Mouse (Mus musculus) adrenal gland, postnatal 36 days (tissue): ENCODE results near the gene Gm28510. TPM values are rescaled to one million over a fixed set of nuclear protein-coding genes. Genes with fewer than 3 reads are reported as not detected.
"Not testable (repeated sequence)": the region's sequence is repeated elsewhere in the genome, so short reads cannot be mapped to it uniquely, and the experiment has no call there.

Experiments used
- DNase-seq, 2 experiments: peaks; one replicate each; pipeline ENCODE4 v3.0.0; 2021; ENCODE audit warnings: mixed read lengths in 1 of 2
- long read RNA-seq, 2 experiments: library from polyadenylated mRNA; stranded (forward); transcript quantifications; one replicate each; pipeline ENCODE4 v2.0.0; 2021; ENCODE audit warnings: borderline sequencing depth in 2 of 2
- total RNA-seq, 2 experiments: library from RNA; stranded (reverse); gene quantifications; 2 replicates each; pipeline ENCODE4 v1.2.3; 2021

Gene Gm28510
- not detected for total RNA-seq
- long read RNA-seq, experiment 1, result 0 reads
- long read RNA-seq, experiment 2, result 0 reads

DNA sequence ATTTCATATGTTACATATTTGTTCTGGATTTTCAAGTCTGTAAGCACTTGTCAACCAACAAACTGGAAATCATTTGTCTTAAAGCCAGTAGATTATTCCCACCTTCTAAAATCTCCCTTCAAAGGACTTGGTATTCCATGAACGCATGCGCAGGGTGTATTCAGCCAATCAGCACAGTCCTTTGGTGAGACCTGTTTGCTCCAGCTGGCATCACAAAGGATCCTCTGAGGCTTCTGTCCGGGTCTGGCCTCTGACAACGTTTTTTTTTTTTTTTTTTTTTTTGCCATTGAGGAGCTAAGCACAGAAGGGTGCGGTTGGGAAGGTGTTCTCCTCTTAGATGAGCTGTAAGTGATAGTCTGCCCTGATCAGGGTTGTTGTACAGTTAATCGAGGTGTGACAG lies at the start of gene Gm28510:
Gene Gm28510, plus strand, starts transcription at position 301 of the 400 bp plus-strand sequence.
- DNase-seq, result not testable (repeated sequence)

Other genes starting within 250 kb of the Gm28510 start
- gene Gm20834, start 88.1 kb upstream of the Gm28510 start, total RNA-seq, result not detected
- gene Gm20737, start 123.3 kb downstream of the Gm28510 start, total RNA-seq, result not detected
- not detected for gene Gm21775, start 140.7 kb downstream of the Gm28510 start, total RNA-seq
- not detected for gene Gm21900, start 203.6 kb downstream of the Gm28510 start, total RNA-seq